Mouse (Mus musculus): Measurements from ENCODE around the gene Polg2. TPM values are rescaled to one million over a fixed set of nuclear protein-coding genes. Genes with fewer than 3 reads are reported as not detected.

Polg2 gene
- 28.8 TPM for polyA plus RNA-seq (2017; shearing (Covaris generic))

DNA sequence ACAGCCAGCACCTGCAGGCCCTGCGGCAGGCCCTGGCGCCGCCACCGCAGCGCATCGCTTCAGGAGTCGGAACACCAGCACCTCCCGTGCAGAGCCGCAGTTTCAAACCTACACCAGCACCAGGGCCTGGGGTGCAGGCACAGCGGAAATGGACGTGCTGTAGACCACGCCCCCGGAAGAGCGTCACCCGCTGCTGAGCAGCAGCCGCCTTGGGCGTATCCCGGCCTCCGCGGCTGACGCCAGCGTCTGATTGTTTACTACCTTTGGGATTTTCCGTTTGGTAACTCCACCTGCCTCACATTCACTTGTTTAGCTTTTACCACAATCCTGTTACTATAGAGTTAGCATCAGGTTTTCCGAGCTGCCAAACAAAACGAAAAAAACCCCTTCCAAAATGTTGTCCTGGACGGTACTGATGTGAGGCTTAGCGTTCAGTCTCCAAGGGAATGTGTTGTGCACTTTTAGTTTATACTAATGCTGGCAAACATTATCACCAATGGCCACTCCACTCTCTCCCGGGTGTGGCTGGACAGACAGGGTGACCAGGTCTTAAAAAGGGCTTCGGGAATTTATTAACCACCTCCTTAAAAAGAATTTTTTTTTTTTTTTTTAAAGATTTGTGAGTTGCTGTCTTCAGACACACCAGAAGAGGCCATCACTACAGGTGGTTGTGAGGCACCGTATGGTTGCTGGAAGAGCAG is at the start of gene Polg2:
TSS of gene Polg2 (minus strand) at position 150 of the 701 bp plus-strand sequence.

DNA sequence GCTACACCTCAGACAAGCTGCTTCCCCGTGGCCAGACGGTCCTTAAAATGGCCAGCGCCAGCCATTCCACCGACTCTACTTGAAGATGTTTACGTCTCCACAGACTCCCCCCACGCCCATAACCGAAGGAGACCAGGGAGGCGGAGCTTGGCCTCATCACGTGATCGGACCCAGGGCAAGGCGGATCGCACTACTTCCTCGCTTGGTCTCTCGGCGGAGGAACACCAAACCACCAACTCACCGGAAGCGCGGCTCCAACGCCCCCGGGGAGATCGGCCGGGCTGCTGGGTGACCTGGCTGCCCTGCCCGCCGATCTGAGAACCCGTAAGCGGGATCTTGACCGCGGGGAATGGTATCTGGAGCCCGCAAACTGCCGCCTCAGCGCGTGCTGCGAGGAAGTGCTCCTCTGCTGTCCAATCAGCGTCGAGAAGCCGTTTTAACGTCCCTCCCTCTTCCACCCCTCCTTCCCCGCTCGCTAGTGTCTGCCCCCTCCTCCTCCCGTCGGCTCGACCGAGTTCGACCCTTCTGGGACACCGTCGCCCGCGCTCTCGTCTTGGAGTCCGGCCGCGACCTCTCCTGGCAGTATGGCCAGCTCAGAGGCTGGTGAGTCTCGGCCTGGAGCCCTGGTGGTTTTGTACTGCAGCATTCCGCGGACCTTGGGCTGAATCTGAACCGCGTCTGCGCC is 9.6 kb upstream of the Polg2 start, which contains the start of the genes Ddx5 and Cep95:
TSS of gene Ddx5 (minus strand) at position 411 of the 685 bp plus-strand sequence.
TSS of gene Cep95 (plus strand) at position 478 of the 685 bp plus-strand sequence.

DNA sequence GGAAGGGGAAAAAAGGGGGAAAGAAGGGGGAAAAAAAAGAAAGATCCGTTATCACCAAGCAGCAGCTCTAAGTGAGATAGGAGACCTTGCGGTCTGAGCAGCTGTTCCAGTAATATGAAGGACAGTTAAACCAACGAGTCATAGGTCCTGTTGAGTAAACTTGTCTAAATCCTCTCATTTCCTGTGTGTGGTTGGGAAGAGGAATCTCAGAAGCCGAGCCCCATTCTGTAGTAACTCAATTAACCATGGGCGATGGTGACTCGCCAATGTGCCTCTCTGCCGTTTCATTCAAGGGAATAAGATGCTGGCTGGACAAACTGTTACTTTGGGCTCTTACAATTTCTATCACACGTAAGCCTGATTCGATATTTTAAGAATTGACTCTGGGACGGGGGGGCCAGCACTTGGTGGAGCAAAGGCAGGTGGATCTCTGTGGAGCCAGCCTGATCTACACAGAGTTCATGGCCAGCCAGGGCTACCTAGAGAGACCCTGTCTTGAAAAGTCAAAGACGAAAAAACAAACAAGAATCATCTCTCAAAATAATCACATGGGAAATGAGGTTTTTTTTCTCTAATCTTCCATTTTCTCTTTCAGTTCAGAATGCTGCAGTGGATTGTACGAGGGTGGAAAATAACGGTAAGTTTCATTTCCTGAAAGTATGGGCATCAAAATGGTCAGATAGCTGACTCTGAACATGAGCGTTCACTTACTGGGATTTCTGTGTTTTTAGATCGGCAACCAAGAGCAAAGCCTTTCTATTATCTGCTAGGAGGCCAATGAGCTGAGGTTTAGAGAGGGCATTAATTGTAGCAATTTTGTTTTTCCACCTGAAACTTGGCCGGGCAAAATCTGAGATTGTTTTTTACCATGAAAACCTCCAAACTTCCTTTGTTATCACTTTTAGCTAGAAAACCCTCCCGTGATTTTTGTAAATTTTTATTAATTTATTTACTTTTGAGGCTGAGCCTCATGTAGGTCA is 28.0 kb downstream of the Polg2 start, which contains the start of gene Milr1:
TSS of gene Milr1 (plus strand) at position 188 of the 980 bp plus-strand sequence.

DNA sequence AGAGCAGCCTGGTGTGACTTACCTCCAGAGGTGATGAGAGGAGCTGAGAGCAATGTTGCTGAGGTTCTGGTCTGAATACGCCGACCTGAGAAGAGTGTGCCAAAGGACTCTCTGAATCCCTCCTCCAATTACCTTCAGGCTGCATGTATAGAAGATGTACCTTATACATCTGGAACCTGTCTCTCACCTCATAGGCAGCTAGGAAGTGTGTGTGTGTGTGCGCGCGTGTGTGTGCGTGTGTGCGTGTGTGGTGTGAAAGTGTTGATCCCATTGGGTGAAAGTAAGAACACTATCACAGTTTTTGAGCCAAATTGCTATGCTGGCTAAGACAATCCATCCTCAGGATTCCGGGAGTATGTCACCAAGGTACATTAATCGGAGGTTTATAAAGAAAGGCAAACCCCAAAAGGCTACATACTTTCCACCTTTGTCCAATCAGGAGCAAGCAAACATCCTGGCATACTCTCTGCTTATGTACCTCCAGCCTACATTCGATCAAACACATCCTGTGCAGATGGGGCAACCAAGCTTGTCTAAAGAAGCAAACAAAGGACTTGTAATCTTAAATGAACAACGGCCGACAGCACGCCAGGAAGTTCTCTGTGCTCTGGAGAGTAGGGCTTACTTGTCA is 29.1 kb downstream of the Polg2 start, which contains the start of gene Pecam1:
TSS of gene Pecam1 (minus strand) at position 508 of the 631 bp plus-strand sequence.

Other genes starting within 250 kb of the Polg2 start
- gene Tex2, start 166.1 kb downstream of the Polg2 start, polyA plus RNA-seq (2017; shearing (Covaris generic)): 21.8 TPM
- 154 TPM for gene Pecam1, start 28.9 kb downstream of the Polg2 start, polyA plus RNA-seq (2017; shearing (Covaris generic))
- 10.8 TPM for gene Milr1, start 28.3 kb downstream of the Polg2 start, polyA plus RNA-seq (2017; shearing (Covaris generic))
- gene Ddx5, start 9.6 kb upstream of the Polg2 start, polyA plus RNA-seq (2017; shearing (Covaris generic)): 893 TPM
- gene Cep95, start 9.7 kb upstream of the Polg2 start, polyA plus RNA-seq (2017; shearing (Covaris generic)): 44.9 TPM
- 25.4 TPM for gene Smurf2, start 141.2 kb upstream of the Polg2 start, polyA plus RNA-seq (2017; shearing (Covaris generic))
- 61.6 TPM for gene Kpna2, start 220.0 kb upstream of the Polg2 start, polyA plus RNA-seq (2017; shearing (Covaris generic))
- 1.2 TPM for gene 1810010H24Rik, start 246.1 kb upstream of the Polg2 start, polyA plus RNA-seq (2017; shearing (Covaris generic))